Comparison of ENCODE assay signal across 8 mouse cellular contexts in genomic region chr17:56241541-56242401, GRCm38 (mm10). TPM values are rescaled to one million over a fixed set of nuclear protein-coding genes. Genes with fewer than 3 reads are reported as not detected.
DNase-seq lines count a peak whose midpoint lies in the region; ATAC-seq and TF ChIP-seq lines count a peak whose summit lies in the region.

No protein-coding gene starts in this region.

- no peaks in the 10 kb centered on the region for H3K4me1 ChIP-seq in bone marrow, adult 2 months (ENCODE audit: control insufficient read depth, insufficient read depth, low read length)
- H3K4me1 ChIP-seq in lung, embryonic 15.5 days, result no peaks in the 10 kb centered on the region
- no peaks in the 10 kb centered on the region for H3K4me1 ChIP-seq in thymus, adult 2 months (replicated peaks; ENCODE audit: control insufficient read depth, insufficient read depth, low read length)

- ATAC-seq in erythroid progenitor cell, adult 5-6 weeks (replicated peaks; ENCODE audit: low FRiP score, poor library complexity, severe bottlenecking), result peak; percentile 66
- ATAC-seq in lung, embryonic 15.5 days (ENCODE audit: borderline replicate concordance, extremely low read depth, low FRiP score, low TSS enrichment), result peak; percentile 72; the same call in 1 of the 2 replicates

- no peak overlapping the region for H3K27ac ChIP-seq in bone marrow, adult 2 months (ENCODE audit: control insufficient read depth, insufficient read depth, low read depth, low read length, poor library complexity)
- no peak overlapping the region for H3K27ac ChIP-seq in lung, embryonic 15.5 days
- H3K27ac ChIP-seq in thymus, adult 2 months (ENCODE audit: control insufficient read depth, insufficient read depth, low read length), result no peak overlapping the region

- WGBS in bone marrow, adult 2 months, result 4% methylated on average over 33 of the region's 33 CpGs
- 2% methylated on average over 33 of the region's 33 CpGs for WGBS in lung, embryonic 15.5 days
- WGBS in thymus, adult 2 months, result 7% methylated on average over 33 of the region's 33 CpGs

- TF ChIP-seq POLR2A in bone marrow, adult 2 months (IDR thresholded peaks at IDR 0.05; ENCODE audit: borderline replicate concordance, control insufficient read depth, low read depth, low read length), result 0 out of 2 replicates have a peak, but pooled peaks have one; percentile 7
- TF ChIP-seq POLR2A in thymus, adult 2 months (IDR thresholded peaks at IDR 0.05; ENCODE audit: control insufficient read depth, extremely low read depth, insufficient read depth, low read length, poor library complexity), result no peak

- H3K27me3 ChIP-seq in lung, embryonic 15.5 days, result no peaks in the 10 kb centered on the region
- no peaks in the 10 kb centered on the region for H3K27me3 ChIP-seq in thymus, adult 2 months (ENCODE audit: control insufficient read depth, insufficient read depth, low read length)

- DNase-seq in CD8-positive naive resting alpha-beta T cell, adult 2 months (ENCODE audit: low read depth in 2 of 2, low spot score in 2 of 2), result peak; percentile 36 to 58
- peak; percentile 92 to 95 for DNase-seq in heart, postnatal 14 days
- DNase-seq in layer of hippocampus, adult 11-12 months (ENCODE audit: low spot score), result peak; percentile 73
- peak; percentile 70 for DNase-seq in ovary, adult 18-20 months (ENCODE audit: low spot score)
- DNase-seq in thymus, adult 2 months, result peak; percentile 87

- no peaks in the 10 kb centered on the region for H3K36me3 ChIP-seq in lung, embryonic 15.5 days
- no peaks in the 10 kb centered on the region for H3K36me3 ChIP-seq in thymus, adult 2 months (ENCODE audit: control insufficient read depth, insufficient read depth, low read length)

- TF ChIP-seq CTCF in bone marrow, adult 2 months (IDR thresholded peaks at IDR 0.05; ENCODE audit: control insufficient read depth, insufficient read depth, low read length), result no peak
- 0 out of 2 replicates have a peak, but pooled peaks have one; percentile 8 for TF ChIP-seq CTCF in thymus, adult 2 months (IDR thresholded peaks at IDR 0.05; ENCODE audit: borderline replicate concordance, control insufficient read depth, extremely low read depth, insufficient read depth, low read length, poor library complexity)

- no peak overlapping the region for H3K4me3 ChIP-seq in bone marrow, adult 2 months (replicated peaks; ENCODE audit: control insufficient read depth, low read depth, low read length)
- no peak overlapping the region for H3K4me3 ChIP-seq in lung, embryonic 15.5 days
- no peak overlapping the region for H3K4me3 ChIP-seq in thymus, adult 2 months (ENCODE audit: control insufficient read depth, insufficient read depth, low read length)

- intact Hi-C loops in heart, postnatal 14 days (cut with DNase I), result no loop called here

- H3K9ac ChIP-seq in lung, embryonic 15.5 days, result no peak overlapping the region

- no peak overlapping the region for H3K4me2 ChIP-seq in lung, embryonic 15.5 days

- no peaks in the 10 kb centered on the region for H3K9me3 ChIP-seq in lung, embryonic 15.5 days

RNA-seq across cellular contexts. Expression of gene Fem1a, which starts 14.8 kb away (rescaled TPM):
- polyA plus RNA-seq in bone marrow, adult 2 months (2011; ENCODE audit: insufficient read depth, insufficient read length, low replicate concordance, missing spikeins), result 6.9 and 10.8 TPM in 2 replicates
- total RNA-seq in erythroid progenitor cell, adult 5-6 weeks (2015; ENCODE audit: low replicate concordance), result 7.2 and 8.4 TPM in 2 replicates
- total RNA-seq in erythroid progenitor cell, adult 5-6 weeks (2017; ENCODE audit: low replicate concordance), result 5.7 and 7.6 TPM in 2 replicates
- 10 to 100 TPM; 90.4 to 94.6 TPM for total RNA-seq in heart, postnatal 14 days (2021)
- polyA plus RNA-seq in lung, embryonic 15.5 days (2015; fragmentation: Nextera tagmentation; extraction: Ambion mirVana), result 11.7 and 13.3 TPM in 2 replicates
- 43.1 and 45.2 TPM in 2 replicates for polyA plus RNA-seq in thymus, adult 2 months (2012; rRNA removed)

RNA-seq across cellular contexts. Expression of gene Dpp9, which starts 23.1 kb away (rescaled TPM):
- 8.4 and 8.9 TPM in 2 replicates for polyA plus RNA-seq in bone marrow, adult 2 months (2011; ENCODE audit: insufficient read depth, insufficient read length, low replicate concordance, missing spikeins)
- 5.8 and 11.7 TPM in 2 replicates for total RNA-seq in erythroid progenitor cell, adult 5-6 weeks (2015; ENCODE audit: low replicate concordance)
- 6.5 and 8.9 TPM in 2 replicates for total RNA-seq in erythroid progenitor cell, adult 5-6 weeks (2017; ENCODE audit: low replicate concordance)
- 10 to 100 TPM; 32.8 to 36.6 TPM for total RNA-seq in heart, postnatal 14 days (2021)
- 37.1 and 37.6 TPM in 2 replicates for polyA plus RNA-seq in lung, embryonic 15.5 days (2015; fragmentation: Nextera tagmentation; extraction: Ambion mirVana)
- polyA plus RNA-seq in thymus, adult 2 months (2012; rRNA removed), result 85.6 and 95.2 TPM in 2 replicates

RNA-seq across cellular contexts. Expression of gene Ticam1, which starts 34.8 kb away (rescaled TPM):
- 2.4 and 5.9 TPM in 2 replicates for polyA plus RNA-seq in bone marrow, adult 2 months (2011; ENCODE audit: insufficient read depth, insufficient read length, low replicate concordance, missing spikeins)
- total RNA-seq in erythroid progenitor cell, adult 5-6 weeks (2015; ENCODE audit: low replicate concordance), result 4.0 and 4.6 TPM in 2 replicates
- total RNA-seq in erythroid progenitor cell, adult 5-6 weeks (2017; ENCODE audit: low replicate concordance), result 1.4 and 2.6 TPM in 2 replicates
- total RNA-seq in heart, postnatal 14 days (2021), result 10 to 100 TPM in 1 of 2 experiments, 1 to 10 TPM in 1; 9.5 to 11.4 TPM
- 4.2 and 4.6 TPM in 2 replicates for polyA plus RNA-seq in lung, embryonic 15.5 days (2015; fragmentation: Nextera tagmentation; extraction: Ambion mirVana)
- polyA plus RNA-seq in thymus, adult 2 months (2012; rRNA removed), result 21.6 and 23.1 TPM in 2 replicates

RNA-seq across cellular contexts. Expression of gene Plin3, which starts 50.9 kb away (rescaled TPM):
- polyA plus RNA-seq in bone marrow, adult 2 months (2011; ENCODE audit: insufficient read depth, insufficient read length, low replicate concordance, missing spikeins), result 10.9 and 29.6 TPM in 2 replicates
- 2.2 and 2.5 TPM in 2 replicates for total RNA-seq in erythroid progenitor cell, adult 5-6 weeks (2015; ENCODE audit: low replicate concordance)
- 5.6 and 6.7 TPM in 2 replicates for total RNA-seq in erythroid progenitor cell, adult 5-6 weeks (2017; ENCODE audit: low replicate concordance)
- total RNA-seq in heart, postnatal 14 days (2021), result 100 to 1,000 TPM; 115 to 133 TPM
- 82.4 and 82.5 TPM in 2 replicates for polyA plus RNA-seq in lung, embryonic 15.5 days (2015; fragmentation: Nextera tagmentation; extraction: Ambion mirVana)
- polyA plus RNA-seq in thymus, adult 2 months (2012; rRNA removed), result 29.3 and 33.0 TPM in 2 replicates

RNA-seq across cellular contexts. Expression of gene Mydgf, which starts 58.1 kb away (rescaled TPM):
- 12.5 and 25.9 TPM in 2 replicates for polyA plus RNA-seq in bone marrow, adult 2 months (2011; ENCODE audit: insufficient read depth, insufficient read length, low replicate concordance, missing spikeins)
- 9.6 and 11.2 TPM in 2 replicates for total RNA-seq in erythroid progenitor cell, adult 5-6 weeks (2015; ENCODE audit: low replicate concordance)
- 5.6 and 6.8 TPM in 2 replicates for total RNA-seq in erythroid progenitor cell, adult 5-6 weeks (2017; ENCODE audit: low replicate concordance)
- total RNA-seq in heart, postnatal 14 days (2021), result 10 to 100 TPM; 33.2 to 34.6 TPM
- polyA plus RNA-seq in lung, embryonic 15.5 days (2015; fragmentation: Nextera tagmentation; extraction: Ambion mirVana), result 103 TPM in 2 replicates
- 57.4 and 62.3 TPM in 2 replicates for polyA plus RNA-seq in thymus, adult 2 months (2012; rRNA removed)
